Mouse (Mus musculus): ENCODE data around the gene Anapc15.

GRCm38 (mm10) chr7:101857094-101857493 is 6.4 kb upstream of the Anapc15 start, which contains the start of gene Folr2:
- TF ChIP-seq POLR2A (IDR thresholded peaks at IDR 0.05; ENCODE audit: borderline replicate concordance, control insufficient read depth, low read depth, low read length): no peak
- TF ChIP-seq CTCF (IDR thresholded peaks at IDR 0.05; ENCODE audit: control insufficient read depth, insufficient read depth, low read length): no peak
